Mouse (Mus musculus): ENCODE results near the gene Tas2r139.
"Not testable (repeated sequence)": the region's sequence is repeated elsewhere in the genome, so short reads cannot be mapped to it uniquely, and the experiment has no call there.

DNA sequence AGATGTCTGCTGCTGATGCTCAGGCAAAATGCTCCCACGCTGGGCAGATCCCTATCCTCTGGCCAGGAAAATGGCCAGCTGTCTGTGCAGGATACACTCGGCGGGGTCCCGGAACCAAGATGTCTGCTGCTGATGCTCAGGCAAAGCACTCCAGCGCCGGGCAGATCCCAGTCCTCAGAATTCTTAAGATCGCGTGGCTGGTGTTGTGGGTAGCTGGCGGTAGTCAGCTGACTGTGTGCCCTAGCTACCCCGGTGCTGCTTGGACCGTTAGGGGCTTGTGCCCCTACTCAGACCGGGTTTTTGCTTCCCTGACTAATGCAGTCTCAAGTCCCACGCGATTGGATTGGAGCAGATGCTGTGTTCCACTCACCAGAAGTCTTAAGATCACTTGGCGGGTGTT lies 10.4 kb downstream of the Tas2r139 start:
- not testable (repeated sequence) for TF ChIP-seq CTCF (IDR thresholded peaks at IDR 0.05; ENCODE audit: low read depth, low read length); POLR2A (IDR thresholded peaks at IDR 0.05; ENCODE audit: insufficient read depth, low read length); EP300 (IDR thresholded peaks at IDR 0.05; ENCODE audit: insufficient read depth, low read depth, low read length)

Measured in ES-Bruce4 (cell line).